Mouse (Mus musculus) ovary, adult 18-20 months (tissue): Measurements from ENCODE around the gene Ppp1r14a.

Experiments
- DNase-seq: peaks from one replicate; pipeline ENCODE4 v3.0.0; 2022; ENCODE audit warnings: low spot score, mixed read lengths

Ppp1r14a gene

DNA sequence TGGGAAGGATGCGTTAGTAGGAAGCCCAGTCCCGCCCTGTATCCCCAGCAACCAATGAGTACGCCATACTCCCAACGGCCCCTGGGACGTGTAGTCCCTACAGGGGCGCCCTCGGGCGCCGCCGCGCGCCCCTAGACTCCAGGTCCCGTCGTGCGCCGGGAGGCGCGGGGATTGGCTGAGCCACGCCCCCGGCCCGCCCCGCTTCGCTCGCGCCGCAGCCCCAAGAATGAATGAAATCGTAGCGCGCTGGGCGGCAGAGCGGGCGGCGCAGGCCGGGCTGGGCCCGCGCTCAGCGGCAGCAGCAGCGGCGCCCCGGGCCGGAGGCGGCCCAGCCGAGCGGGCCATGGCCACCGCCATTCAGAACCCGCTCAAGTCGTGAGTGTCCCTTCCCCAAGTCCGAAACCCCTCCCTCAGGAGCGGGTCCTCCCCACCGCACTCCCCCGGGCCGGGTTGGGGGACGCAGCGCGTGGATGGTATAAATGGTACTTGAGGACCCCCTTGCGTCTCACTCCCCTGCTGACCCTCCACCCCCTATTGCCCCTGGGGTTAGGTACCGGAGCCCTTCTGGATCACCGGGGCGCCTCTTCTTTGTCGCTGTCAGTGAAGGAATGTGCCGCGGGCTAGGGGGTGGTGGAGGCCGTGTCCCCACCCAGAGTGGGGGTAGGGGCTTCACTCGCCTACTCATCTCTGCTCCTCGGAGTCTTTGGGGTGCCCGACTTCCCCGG is 14.8 kb downstream of the Ppp1r14a start, which contains the start of gene Dpf1:
Gene Dpf1 (plus strand): TSS at position 214 of the 725 bp plus-strand sequence.
- peak; percentile 71 for DNase-seq

DNA sequence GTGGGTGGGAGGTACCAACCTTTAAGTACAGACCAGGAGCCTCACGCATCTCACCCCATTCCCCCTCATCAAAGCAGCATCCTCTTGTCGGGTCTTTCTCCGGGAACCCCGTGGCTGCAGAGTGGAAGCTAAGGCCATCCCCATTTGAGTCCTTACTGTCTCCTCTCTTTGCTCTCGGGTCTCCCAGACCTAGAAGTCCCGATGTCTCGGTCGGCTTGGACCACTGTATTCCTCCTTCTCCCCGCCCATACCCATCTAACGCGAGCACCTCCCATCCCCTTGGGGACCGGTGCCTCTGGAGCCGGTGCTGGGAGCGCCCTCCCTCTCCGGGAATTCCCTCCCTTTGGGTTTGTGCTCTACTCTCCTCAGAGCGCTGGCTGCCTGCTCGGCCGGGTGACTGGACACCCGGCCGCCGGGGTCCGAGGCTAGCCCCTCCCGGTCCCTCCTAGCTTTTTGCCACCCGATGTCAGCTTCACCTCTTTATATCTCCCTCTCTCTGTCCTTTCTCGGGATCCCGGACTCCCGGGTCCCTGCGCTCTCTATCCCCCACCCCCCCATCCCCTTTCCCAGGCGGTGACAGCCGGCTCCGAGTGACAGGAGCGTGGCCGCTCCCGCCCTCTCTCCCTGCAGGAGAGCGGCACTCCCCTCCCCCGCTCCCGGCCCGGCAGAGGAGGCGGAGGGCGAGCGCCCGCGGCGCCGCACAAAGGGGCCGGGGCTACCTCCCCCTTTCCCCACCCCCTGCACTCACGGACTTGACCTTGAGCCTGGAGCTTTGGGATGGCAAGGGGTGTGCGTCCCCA is 15.6 kb downstream of the Ppp1r14a start:
- no peak for DNase-seq

DNA sequence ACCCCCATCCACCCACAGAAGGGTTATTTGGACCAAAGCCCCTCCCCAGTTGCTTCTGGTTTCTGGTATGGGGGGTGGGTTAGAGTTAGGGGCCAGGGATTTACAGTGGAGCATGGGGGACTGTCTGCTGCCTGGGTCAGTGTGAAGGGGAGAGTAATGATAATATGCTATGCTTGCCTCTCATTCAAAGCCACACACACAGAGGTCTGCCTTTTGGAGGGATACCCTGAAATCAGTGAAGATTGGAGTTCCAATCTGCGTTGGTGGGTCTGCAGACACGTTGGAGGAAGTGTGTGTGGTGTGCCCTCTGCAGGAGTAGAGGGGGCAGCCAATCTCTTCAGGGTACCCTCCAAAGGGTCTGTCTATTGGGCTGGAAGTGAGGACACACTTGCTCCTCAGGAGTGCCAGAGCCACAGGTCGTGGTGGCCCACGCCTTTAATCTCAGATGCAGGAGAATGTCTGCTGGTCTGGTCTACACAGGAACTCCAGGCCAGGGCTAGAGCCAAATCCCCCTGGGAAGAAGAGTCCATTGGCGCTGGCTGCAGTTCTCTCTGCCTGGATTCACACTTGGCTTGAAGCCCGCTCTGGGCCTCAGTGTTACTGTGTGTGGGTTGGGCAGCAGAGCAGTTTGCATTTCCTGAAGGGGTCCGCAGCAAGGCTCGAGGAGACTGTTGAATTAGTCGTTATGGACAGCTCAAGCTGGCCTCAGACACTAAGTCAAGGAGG is 16.3 kb downstream of the Ppp1r14a start:
- DNase-seq, result no peak

DNA sequence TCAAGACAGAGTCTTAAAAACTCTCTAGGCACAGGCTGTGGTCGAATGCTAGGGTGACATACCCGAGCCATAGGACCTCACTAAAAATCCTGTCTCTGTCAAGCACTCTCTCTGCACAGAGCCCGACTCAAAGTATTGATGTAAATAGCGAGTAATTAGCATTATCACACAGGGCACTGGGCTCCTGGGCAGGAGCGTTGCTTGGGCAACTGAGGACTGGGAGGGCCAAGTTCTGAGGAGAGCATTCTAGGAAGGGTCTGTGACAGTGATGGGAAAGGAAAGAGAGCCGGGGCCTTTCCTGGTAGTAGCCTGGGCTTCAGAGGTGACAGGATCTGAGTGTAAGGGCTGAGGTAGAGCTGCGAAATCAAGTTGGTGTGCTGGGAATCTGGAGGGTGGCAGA is 17.0 kb downstream of the Ppp1r14a start:
- no peak for DNase-seq

DNA sequence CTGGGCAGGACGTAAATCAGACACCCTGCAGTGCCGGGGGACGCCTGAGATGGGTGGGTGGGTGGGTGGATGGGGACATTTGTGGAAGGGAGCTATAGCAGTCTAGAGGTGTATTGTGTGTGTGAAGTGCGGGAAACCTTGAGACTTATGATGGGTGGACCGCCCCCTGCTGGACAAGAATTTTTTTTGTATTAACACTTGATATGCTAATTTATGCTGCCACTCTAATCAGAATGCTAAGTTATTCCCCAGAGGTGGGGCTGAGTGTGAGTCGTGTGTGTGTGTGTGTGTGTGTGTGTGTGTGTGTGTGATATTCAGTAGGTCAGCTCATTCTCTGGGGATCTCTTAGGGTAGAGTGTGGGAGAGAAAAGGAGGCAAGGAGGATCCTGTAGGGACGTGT is 17.5 kb downstream of the Ppp1r14a start:
- DNase-seq, result no peak

DNA sequence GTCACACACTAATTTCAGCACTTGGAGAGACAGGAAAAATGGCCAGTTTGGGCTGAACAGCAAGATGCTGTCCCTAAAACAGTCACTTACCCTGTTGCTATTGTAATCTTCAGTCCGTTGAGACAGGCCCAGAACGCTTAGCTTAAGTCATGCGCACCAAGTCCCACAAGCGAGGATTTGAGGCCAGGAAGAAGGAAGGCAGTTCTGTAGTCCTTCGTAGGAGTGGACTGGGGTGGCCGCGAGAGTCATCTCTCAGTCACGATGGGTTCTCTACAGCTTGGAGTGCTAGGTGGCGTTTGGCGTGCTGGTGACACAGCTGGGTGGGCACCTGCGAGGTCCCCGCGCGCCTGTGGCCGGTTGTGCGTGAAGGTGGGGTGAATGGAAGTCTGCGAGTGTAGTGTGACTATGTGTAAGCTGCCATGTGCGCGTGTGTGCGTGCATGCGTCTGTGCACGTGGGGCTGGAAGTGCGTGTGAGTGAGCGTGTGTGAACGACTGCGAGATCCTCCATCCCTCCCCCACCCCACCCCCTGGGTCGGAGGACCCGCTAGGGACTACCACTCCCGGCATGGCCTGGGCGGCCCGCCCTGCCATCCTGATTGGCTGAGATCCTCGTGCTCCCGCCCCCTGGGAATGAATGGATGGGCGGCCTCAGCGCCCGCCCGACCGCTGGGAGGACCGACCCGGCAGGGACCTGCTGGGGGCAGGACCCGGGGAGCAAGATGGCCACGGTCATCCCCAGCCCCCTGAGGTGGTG is 18.4 kb downstream of the Ppp1r14a start:
- peak; percentile 89 for DNase-seq

DNA sequence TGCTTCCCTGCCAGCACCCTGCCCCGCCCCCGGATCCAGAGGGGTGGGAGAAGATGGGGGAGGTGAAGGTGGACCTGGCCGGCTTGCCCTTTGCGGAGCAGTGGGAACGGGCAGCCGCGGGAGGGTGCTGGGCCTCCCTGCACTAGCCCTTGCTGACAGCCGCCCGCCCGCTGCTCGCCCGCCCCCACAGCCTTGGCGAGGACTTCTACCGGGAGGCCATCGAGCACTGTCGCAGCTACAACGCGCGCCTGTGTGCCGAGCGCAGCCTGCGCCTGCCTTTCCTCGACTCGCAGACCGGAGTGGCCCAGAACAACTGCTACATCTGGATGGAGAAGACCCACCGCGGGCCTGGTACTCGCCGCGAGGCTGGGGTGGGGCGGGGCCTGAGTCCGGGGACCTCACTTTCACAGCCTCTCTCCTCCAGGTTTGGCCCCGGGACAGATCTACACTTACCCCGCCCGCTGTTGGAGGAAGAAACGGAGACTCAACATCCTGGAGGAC is 20.2 kb downstream of the Ppp1r14a start:
- DNase-seq, result peak; percentile 62

DNA sequence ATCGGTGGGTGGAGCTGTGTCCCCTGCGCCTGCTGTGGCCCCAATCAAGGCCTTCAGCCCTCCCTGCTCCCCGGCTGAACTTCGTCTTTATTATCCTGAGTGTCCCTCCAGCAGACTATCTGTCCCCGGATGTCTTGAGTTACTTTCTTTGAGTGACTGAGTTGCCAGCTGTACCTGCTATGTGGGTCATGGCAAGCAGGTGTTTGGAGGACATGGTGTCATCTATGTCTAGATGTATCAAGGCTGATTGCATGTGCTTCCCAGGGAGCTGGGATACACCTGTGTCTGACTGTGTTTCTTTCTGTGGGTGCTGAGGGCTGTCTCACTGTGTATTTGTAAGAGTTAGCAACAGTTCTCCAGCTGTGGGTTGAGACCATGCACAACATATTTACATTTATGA is 20.6 kb downstream of the Ppp1r14a start:
- DNase-seq, result no peak

DNA sequence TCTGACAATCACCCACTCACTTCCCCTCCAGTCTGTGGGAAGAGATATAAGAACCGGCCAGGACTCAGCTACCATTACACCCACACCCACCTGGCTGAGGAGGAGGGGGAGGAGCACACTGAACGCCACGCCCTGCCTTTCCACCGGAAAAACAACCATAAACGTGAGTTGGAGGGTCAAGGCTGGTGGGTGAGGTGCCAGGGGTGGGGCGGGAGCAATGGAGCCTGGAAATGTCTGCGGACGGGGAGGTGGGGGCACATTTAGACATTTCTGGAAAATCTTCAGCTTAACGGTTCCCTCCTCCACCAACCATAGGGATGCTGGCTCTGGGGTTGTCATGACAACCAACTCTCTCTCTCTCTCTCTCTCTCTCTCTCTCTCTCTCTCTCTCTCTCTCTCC is 23.9 kb downstream of the Ppp1r14a start:
- DNase-seq, result no peak

DNA sequence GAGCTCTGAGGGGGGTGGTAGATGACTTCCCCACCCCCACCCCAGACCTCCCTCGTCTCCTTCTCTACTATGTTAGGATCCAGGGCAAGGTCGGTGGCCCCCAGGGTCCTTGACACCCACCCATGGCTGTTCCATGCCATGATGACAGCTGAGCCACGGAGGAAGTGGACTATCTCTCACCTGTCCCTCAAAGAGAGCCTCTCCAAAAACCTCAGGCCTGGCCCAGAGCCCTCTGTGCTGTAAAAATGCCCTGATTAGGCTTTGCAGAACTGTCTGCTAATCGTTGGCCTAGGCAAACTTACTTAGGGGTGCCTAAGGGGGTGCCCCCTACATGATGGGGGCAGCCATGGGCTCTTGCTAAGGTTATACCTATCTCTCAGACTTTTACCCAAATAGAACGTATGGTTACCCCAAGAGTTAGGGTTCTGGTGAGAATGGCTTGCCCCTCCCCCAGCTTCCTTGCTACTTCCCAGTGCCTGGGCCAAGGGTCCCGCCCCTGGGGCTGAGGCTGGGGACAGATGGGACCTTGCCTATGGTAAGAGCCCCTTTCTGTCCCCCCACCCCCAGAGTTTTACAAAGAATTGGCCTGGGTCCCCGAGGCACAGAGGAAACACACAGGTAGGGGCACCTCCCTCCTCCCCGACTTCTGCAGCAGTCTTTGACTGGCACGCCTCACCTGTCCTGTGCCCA is 24.6 kb downstream of the Ppp1r14a start:
- no peak for DNase-seq

DNA sequence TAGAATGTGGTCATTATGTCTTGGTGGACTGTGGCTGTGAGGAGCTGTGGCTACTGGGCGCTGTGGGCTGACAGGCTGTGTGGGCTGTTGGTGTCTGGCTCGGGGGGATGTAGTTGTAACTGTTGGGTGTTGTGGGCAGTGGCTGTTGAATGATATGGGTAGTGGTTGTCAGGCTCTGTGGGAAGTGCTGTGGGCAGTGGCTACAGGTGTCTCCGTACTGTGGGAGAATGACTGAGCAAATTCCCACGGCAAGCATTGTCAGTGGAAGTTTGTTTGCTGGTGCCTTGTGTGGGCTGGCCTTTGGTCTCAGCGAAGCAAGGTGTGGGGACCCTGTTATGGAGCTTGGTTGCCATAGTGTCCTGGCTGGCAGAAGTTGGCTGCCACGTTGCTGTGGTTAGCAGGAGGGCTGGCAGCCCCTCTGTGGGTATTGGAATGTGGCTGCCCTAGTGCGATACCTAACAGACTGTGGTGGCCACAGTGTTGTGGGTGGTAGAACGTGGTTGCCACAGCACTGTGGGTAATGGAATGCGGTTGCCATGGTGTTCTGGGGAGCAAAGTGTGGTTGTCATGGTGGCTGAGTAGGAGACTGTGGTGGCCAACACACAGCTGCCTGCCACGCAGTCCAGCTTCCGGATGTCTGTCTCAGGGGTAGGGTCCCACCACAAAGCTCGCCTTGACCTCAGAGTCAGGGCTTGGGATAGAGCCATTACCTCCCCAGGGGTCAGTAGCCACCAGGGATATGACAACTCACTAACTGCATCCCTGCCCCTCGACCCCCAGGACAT is 25.9 kb downstream of the Ppp1r14a start:
- DNase-seq, result no peak

DNA sequence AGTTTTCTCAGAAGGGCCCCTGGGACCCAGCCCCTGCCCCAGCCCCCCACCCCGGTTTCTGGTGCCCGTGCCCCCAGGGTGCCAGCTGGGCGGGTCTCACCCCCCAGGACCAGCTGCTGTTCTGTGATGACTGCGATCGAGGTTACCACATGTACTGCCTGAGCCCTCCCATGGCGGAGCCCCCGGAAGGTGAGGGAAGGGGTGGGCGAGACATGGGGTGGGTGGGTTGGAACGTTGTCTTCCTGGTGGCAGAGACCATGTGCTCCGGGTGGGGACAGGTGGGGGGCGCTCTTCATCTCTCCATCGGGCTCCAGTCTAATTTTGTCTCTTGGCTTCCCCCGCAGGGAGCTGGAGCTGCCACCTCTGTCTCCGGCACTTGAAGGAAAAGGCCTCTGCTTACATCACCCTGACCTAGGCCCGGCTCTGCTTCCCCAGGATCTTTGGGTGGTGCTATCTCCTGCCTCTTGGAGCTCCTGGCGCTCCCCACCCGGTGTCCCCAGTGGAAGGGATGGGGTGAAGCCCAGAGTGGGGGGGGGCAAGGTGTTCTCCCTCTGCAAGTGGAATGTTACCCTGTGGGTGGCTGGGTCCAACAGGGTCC is 27.1 kb downstream of the Ppp1r14a start:
- DNase-seq, result no peak

DNA sequence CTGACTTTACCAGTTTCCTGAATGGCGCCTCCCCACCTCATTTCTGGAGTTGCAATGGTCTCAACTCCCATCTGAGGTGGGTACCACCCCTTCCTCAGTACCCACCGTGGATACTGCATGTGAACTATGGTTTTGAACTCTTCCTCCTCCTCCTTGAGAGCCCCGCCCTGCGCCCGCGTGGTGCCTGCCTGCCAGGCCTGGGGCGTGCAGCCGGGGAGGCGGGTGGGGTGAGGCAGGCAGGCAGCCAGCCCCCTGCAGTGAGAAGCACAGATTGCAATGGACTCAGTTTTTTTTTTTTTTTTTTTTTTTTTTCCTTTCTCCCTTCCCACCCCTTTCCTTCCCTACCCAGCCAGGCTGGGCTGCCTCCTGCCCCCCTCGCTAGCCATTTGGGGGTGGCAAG is 27.9 kb downstream of the Ppp1r14a start:
- no peak for DNase-seq

DNA sequence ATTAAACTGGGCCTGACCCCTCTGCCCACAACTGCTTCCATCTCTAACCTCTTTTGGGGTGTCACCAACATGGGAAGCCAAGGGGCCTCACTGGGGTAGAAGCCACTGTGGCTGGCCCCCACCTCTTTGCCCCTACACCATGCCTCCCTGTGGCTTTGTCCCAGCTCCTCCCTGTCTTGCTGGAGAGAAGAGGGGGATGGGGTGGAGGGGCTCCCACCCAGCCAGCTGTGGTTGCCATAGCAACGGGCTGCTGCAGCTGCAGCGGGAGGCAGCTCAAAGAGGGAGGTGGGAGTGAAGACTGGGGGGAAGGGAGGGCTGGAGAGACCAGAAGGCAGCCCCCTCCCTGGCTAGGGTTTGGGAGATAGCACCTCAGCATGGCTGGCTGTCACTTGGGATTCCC is 28.4 kb downstream of the Ppp1r14a start:
- DNase-seq, result no peak

DNA sequence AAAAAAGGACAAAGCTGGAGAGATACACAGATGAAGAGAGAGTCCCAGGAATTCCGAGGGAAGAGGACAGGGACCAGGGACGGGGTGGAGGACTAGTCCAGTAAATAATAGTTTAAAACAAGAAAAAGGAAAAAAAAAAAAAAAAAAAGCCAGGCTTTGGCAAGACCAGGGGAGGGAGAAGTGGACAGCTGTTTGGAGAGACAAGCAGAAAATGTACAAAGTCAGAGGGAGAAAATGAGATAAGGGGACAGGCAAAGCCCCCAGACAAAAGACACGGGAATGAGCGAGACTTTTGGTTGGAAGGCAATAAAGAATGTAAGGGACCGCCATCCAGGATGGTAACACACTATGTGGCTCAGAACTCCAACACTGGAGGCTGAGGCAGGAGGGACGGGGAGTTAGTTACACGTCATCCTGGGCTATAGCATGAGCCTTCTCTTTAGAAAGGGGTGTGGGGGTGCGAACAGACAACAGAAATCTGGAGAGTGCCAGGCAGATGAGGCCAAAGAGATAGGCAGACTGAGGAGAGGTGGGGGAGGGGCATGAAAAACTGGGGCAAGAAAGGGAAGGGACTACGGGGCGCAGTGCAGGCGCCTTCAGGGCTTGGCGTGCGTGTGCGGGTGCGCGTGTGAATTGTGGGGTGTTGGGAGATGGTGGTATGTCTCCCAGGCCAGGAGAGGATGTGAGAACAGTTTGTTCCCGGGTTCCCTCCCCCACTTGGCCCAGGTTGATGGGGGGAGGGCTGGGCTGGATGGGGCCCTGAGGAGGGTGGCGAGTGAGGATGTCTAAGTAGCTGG is 29.2 kb downstream of the Ppp1r14a start:
- no peak for DNase-seq

DNA sequence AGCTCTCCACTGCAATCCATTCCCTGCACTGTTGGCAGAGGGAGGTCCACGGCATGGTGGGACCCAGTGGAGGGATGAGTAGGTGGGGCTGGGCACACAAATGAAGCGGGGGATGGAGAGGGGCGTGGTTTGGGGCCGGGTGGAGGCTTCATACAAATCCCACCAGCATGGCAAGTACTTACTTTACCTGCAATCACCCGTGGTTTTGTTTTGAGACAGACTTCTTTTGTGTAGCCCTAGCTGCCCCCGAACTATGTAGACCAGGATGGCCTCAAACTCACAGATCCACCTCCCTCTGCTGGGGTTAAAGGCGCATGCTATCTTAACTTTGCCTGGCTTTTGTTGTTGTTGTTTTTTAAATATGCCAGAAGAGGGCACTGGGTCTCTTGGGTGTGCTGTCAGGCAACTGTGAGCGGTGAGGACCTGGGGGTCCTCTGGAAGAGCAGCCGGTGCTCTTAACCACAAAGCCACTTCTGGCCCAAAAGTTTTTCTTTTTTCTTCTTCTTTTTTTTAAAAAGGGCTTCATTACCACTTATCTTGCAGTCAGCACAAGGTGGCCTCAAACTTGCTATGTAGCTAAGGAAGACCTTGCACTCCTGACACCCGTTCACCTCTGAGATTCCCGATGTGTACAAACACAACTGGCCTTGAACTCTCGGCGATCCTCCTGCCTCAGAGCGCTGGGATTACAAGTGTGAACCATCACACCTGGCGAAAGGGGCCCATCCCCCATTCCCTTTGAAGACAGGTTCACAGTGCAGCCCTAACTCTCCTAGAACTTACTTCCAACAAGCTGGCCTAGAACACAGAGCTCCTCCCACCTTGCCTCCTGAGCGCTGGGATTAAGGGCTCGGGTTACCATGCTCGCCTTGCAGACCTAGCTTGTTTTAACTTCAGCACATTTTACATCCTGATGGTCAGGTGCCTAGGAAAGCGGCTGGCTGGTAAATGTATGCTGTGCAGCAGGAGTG is 30.5 kb downstream of the Ppp1r14a start:
- DNase-seq, result no peak

DNA sequence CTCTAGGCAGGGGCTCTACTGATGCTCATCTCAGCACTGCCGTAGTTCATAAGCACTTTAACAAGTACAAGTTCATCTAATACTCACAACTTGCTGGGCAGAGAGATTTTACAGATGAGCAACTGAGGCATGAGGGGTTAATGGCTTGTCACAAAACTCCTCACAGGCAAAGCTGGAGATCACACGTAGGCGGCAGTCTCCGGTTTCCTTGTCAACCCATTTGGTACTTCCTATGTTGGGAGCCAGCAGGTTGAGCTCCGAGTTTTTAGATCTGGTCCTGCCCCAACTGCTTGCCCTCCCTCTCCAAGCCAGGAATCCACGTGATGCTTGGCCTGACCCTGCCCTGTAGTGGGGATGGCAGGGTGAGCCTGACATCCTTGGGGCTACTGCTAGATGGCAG is 38.0 kb downstream of the Ppp1r14a start:
- DNase-seq, result no peak

DNA sequence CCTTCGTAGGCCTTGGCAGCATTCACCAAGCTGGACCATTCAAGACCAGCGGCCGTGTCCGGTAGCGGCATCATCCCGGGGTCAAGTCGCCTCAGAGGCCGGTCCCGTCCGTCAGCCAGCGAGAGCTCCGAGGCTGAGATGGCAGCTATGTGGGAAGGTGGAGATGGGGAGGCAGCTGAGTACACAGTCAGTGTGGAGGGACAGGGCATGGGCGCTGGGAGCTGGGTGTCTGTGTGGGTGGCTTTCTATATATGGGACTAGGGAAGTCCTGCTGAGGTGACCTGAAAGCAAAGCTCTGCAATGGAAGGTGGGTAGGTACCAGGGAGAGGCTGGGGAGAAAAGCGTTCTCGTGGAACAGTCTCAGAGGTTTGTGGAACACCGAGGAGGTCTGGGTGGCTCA is 39.9 kb downstream of the Ppp1r14a start:
- DNase-seq, result no peak
